Mouse (Mus musculus) gastrocnemius, adult 18-20 months (tissue): ENCODE measurements at regions not wholly inside any gene's neighbourhood (a gene's known extent, or its start where the extent isn't known, plus 50 kb on each side); places are given as distances from the start of the nearest gene placed in this dataset.
"Not testable (repeated sequence)": the region's sequence is repeated elsewhere in the genome, so short reads cannot be mapped to it uniquely, and the experiment has no call there.

ENCODE experiments used
- DNase-seq: peaks from one replicate; pipeline ENCODE4 v3.0.0; 2021; ENCODE audit warnings: low spot score

- DNase-seq, result no peak
Observed at GRCm38 (mm10) chr4:64432097-64432496, 385.3 kb upstream of the Tnc start.

- DNase-seq, result no peak
Observed at GRCm38 (mm10) chr4:64437744-64438594, 391.2 kb upstream of the Tnc start.

GRCm38 (mm10) chr4:64451442-64451841, 404.6 kb upstream of the Tnc start:
- DNase-seq, result no peak

GRCm38 (mm10) chr4:64451946-64452345, 405.1 kb upstream of the Tnc start:
- DNase-seq, result no peak

GRCm38 (mm10) chr4:64492260-64492962, 445.6 kb upstream of the Tnc start:
- no peak for DNase-seq

GRCm38 (mm10) chr4:64497759-64498158, 450.9 kb upstream of the Tnc start:
- not testable (repeated sequence) for DNase-seq

- no peak for DNase-seq
Observed at GRCm38 (mm10) chr4:64500635-64501395, 454.0 kb upstream of the Tnc start.

- no peak for DNase-seq
Observed at GRCm38 (mm10) chr4:64521883-64522282, 475.1 kb upstream of the Tnc start.

- no peak for DNase-seq
Observed at GRCm38 (mm10) chr4:64527724-64528332, 481.0 kb upstream of the Tnc start.

GRCm38 (mm10) chr4:64530585-64530984, 483.8 kb upstream of the Tnc start:
- DNase-seq, result peak; percentile 7

GRCm38 (mm10) chr4:64533019-64533418, 486.2 kb upstream of the Tnc start:
- peak; percentile 15 for DNase-seq

- no peak for DNase-seq
Observed at GRCm38 (mm10) chr4:64535554-64536253, 488.9 kb upstream of the Tnc start.

GRCm38 (mm10) chr4:64538009-64538408, 491.2 kb upstream of the Tnc start:
- DNase-seq, result no peak

GRCm38 (mm10) chr4:64544576-64545185, 497.9 kb upstream of the Tnc start:
- DNase-seq, result no peak

GRCm38 (mm10) chr4:64546386-64546785, 499.6 kb upstream of the Tnc start:
- no peak for DNase-seq

GRCm38 (mm10) chr4:64562511-64562910, 515.7 kb upstream of the Tnc start:
- DNase-seq, result no peak

- DNase-seq, result no peak
Observed at GRCm38 (mm10) chr4:64563996-64564395, 517.2 kb upstream of the Tnc start.

- DNase-seq, result no peak
Observed at GRCm38 (mm10) chr4:64570666-64571065, 523.9 kb upstream of the Tnc start.

- no peak for DNase-seq
Observed at GRCm38 (mm10) chr4:64575901-64576300, 529.1 kb upstream of the Tnc start.

GRCm38 (mm10) chr4:64595014-64595599, 528.9 kb upstream of the Pappa start:
- DNase-seq, result peak; percentile 64
